Mouse (Mus musculus): ENCODE measurements at regions not wholly inside any gene's neighbourhood (a gene's known extent, or its start where the extent isn't known, plus 50 kb on each side); places are given as distances from the start of the nearest gene placed in this dataset.
A peak's percentile ranks its signal among the peaks of the same experiment; 100 is the strongest.
"Not testable (repeated sequence)": the region's sequence is repeated elsewhere in the genome, so short reads cannot be mapped to it uniquely, and the experiment has no call there.

GRCm38 (mm10) chr3:112384641-112385040 lies 874.0 kb downstream of the Amy2a5 start:
- Histone ChIP-seq H3K27me3 (ENCODE audit: control insufficient read depth, insufficient read depth, low read length) (no peaks in the 10 kb centered on the region), H3K36me3 (ENCODE audit: control insufficient read depth, insufficient read depth, low read length) (no peaks in the 10 kb centered on the region), H3K4me2 (ENCODE audit: low read depth, low read length) (no peak overlapping the region), H3K4me3 (ENCODE audit: low read depth, low read length) (no peak overlapping the region), H3K9me3 (ENCODE audit: control insufficient read depth, low read length) (no peaks in the 10 kb centered on the region), H3K4me1 (ENCODE audit: control insufficient read depth, insufficient read depth, low read length) (no peaks in the 10 kb centered on the region), H3K9ac (replicated peaks; ENCODE audit: low read depth, low read length) (no peak overlapping the region), H3K27ac (ENCODE audit: low read depth, low read length) (no peak overlapping the region)
- ATAC-seq (ENCODE audit: low read depth): no peak
- 84% methylated on average over 2 of the region's 2 CpGs for WGBS

DNA sequence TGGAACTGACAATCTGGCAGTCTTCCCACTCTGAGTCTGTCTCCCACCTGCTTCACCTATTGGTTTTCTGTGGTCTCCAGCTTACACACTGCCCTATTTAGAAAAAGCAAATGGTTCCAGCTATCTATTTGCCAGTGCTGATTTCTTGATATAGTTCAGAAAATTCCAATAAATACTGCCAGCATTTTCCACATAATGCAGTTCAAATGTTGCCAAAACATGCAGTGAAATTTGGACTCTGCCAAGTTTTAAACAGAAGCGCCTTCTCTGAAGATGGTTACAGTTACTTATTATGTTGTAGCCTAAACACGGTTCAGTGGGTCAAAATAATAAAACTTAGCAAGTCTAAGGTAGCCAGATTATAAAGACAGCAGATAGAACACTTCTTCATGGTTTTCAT lies 912.8 kb downstream of the Amy2a5 start:
- Histone ChIP-seq H3K27ac (ENCODE audit: low read depth, low read length) (no peak overlapping the region), H3K4me2 (ENCODE audit: low read depth, low read length) (no peak overlapping the region), H3K9ac (replicated peaks; ENCODE audit: low read depth, low read length) (no peak overlapping the region), H3K27me3 (ENCODE audit: control insufficient read depth, insufficient read depth, low read length) (no peaks in the 10 kb centered on the region), H3K9me3 (ENCODE audit: control insufficient read depth, low read length) (no peaks in the 10 kb centered on the region), H3K4me3 (ENCODE audit: low read depth, low read length) (no peak overlapping the region), H3K36me3 (ENCODE audit: control insufficient read depth, insufficient read depth, low read length) (no peaks in the 10 kb centered on the region), H3K4me1 (ENCODE audit: control insufficient read depth, insufficient read depth, low read length) (no peaks in the 10 kb centered on the region)
- WGBS: 84% methylated on average over 2 of the region's 2 CpGs
- no peak for ATAC-seq (ENCODE audit: low read depth)

- Histone ChIP-seq H3K27me3 (ENCODE audit: control insufficient read depth, insufficient read depth, low read length) (no peaks in the 10 kb centered on the region), H3K27ac (ENCODE audit: low read depth, low read length) (no peak overlapping the region), H3K36me3 (ENCODE audit: control insufficient read depth, insufficient read depth, low read length) (no peaks in the 10 kb centered on the region), H3K9me3 (ENCODE audit: control insufficient read depth, low read length) (no peaks in the 10 kb centered on the region), H3K4me3 (ENCODE audit: low read depth, low read length) (no peak overlapping the region), H3K9ac (replicated peaks; ENCODE audit: low read depth, low read length) (no peak overlapping the region), H3K4me2 (ENCODE audit: low read depth, low read length) (no peak overlapping the region), H3K4me1 (ENCODE audit: control insufficient read depth, insufficient read depth, low read length) (no peaks in the 10 kb centered on the region)
- WGBS: 95% methylated on average over 4 of the region's 4 CpGs
- no peak for ATAC-seq (ENCODE audit: low read depth)
Measured at GRCm38 (mm10) chr3:112331171-112331570, 927.5 kb downstream of the Amy2a5 start.

- WGBS: 20% methylated on average over 2 of the region's 2 CpGs
Measured at GRCm38 (mm10) chr3:112325348-112325747, 933.3 kb downstream of the Amy2a5 start.

DNA sequence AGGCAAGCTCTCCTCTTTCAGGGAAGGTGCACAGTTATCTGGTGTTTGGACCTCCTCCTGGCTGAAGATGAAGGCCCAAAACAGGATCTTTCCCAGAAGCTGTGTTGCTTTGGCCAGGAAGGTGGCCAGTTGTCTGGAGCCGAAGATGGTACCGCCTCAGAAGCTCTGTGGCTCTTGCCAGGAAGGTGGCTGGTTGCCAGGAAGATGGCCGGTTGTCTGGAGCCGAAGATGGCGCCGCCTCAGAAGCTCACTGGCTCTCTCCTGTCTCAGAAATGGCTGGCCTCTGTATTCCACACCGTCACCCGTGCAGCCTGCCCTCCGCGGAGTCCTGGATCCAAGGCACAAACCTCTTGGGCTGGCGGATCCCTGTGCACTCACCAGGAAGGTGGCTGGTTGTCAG lies 937.4 kb downstream of the Amy2a5 start:
- WGBS: 96% methylated on average over 11 of the region's 11 CpGs
- not testable (repeated sequence) for ATAC-seq (ENCODE audit: low read depth); H3K27me3 ChIP-seq (ENCODE audit: control insufficient read depth, insufficient read depth, low read length)

More at GRCm38 (mm10) chr3:112325348-112325747, 933.3 kb downstream of the Amy2a5 start:
- Histone ChIP-seq H3K36me3 (ENCODE audit: control insufficient read depth, insufficient read depth, low read length) (no peaks in the 10 kb centered on the region), H3K27me3 (ENCODE audit: control insufficient read depth, insufficient read depth, low read length) (no peaks in the 10 kb centered on the region), H3K4me2 (ENCODE audit: low read depth, low read length) (no peak overlapping the region), H3K9ac (replicated peaks; ENCODE audit: low read depth, low read length) (no peak overlapping the region), H3K27ac (ENCODE audit: low read depth, low read length) (no peak overlapping the region), H3K4me1 (ENCODE audit: control insufficient read depth, insufficient read depth, low read length) (no peaks in the 10 kb centered on the region), H3K4me3 (ENCODE audit: low read depth, low read length) (no peak overlapping the region), H3K9me3 (ENCODE audit: control insufficient read depth, low read length) (no peaks in the 10 kb centered on the region)
- ATAC-seq (ENCODE audit: low read depth): peak; percentile 86

GRCm38 (mm10) chr3:112278785-112279430 lies 979.7 kb downstream of the Amy2a5 start:
- WGBS: 71% methylated on average over 2 of the region's 2 CpGs
- no peaks in the 10 kb centered on the region for H3K4me1 ChIP-seq (ENCODE audit: control insufficient read depth, insufficient read depth, low read length)
- no peaks in the 10 kb centered on the region for H3K9me3 ChIP-seq (ENCODE audit: control insufficient read depth, low read length)
- no peak overlapping the region for H3K27ac ChIP-seq (ENCODE audit: low read depth, low read length)
- no peaks in the 10 kb centered on the region for H3K27me3 ChIP-seq (ENCODE audit: control insufficient read depth, insufficient read depth, low read length)
- no peaks in the 10 kb centered on the region for H3K36me3 ChIP-seq (ENCODE audit: control insufficient read depth, insufficient read depth, low read length)
- no peak overlapping the region for H3K4me3 ChIP-seq (ENCODE audit: low read depth, low read length)
- no peak overlapping the region for H3K9ac ChIP-seq (replicated peaks; ENCODE audit: low read depth, low read length)
- H3K4me2 ChIP-seq (ENCODE audit: low read depth, low read length): no peak overlapping the region
- no peak for ATAC-seq (ENCODE audit: low read depth)

More for the DNA sequence above, 937.4 kb downstream of the Amy2a5 start:
- H3K9ac ChIP-seq (replicated peaks; ENCODE audit: low read depth, low read length); H3K36me3 ChIP-seq (ENCODE audit: control insufficient read depth, insufficient read depth, low read length); H3K27ac ChIP-seq (ENCODE audit: low read depth, low read length); H3K4me3 ChIP-seq (ENCODE audit: low read depth, low read length); H3K9me3 ChIP-seq (ENCODE audit: control insufficient read depth, low read length); H3K4me2 ChIP-seq (ENCODE audit: low read depth, low read length); H3K4me1 ChIP-seq (ENCODE audit: control insufficient read depth, insufficient read depth, low read length): not testable (repeated sequence)

GRCm38 (mm10) chr3:112261334-112262101 lies 997.1 kb downstream of the Amy2a5 start:
- no peak for ATAC-seq (ENCODE audit: low read depth)
- WGBS: 8% methylated on average over 1 of the region's 1 CpGs
- no peak overlapping the region for H3K9ac ChIP-seq (replicated peaks; ENCODE audit: low read depth, low read length)
- H3K27me3 ChIP-seq (ENCODE audit: control insufficient read depth, insufficient read depth, low read length): no peaks in the 10 kb centered on the region
- H3K4me3 ChIP-seq (ENCODE audit: low read depth, low read length): no peak overlapping the region
- no peak overlapping the region for H3K27ac ChIP-seq (ENCODE audit: low read depth, low read length)
- H3K36me3 ChIP-seq (ENCODE audit: control insufficient read depth, insufficient read depth, low read length): no peaks in the 10 kb centered on the region
- H3K9me3 ChIP-seq (ENCODE audit: control insufficient read depth, low read length): no peaks in the 10 kb centered on the region
- H3K4me1 ChIP-seq (ENCODE audit: control insufficient read depth, insufficient read depth, low read length): no peaks in the 10 kb centered on the region
- H3K4me2 ChIP-seq (ENCODE audit: low read depth, low read length): no peak overlapping the region

DNA sequence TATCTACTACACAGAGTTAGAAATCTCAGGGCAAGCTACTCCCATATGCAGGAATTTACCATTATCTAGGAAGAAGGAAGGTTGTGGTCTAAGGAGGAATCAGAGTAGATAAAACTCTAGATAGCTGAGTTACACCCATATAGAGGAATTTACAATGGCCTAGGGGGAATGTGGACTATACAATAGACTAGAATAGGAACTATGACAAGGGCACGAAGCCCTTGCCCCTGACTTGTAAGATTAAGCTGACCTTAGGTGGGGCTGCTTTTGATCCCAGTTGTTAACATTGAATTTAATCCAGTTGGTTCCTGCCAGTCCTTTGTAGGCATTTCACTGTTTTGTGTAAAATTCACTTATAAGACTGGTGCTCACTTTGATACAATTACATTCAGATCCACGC lies 1015.7 kb downstream of the Amy2a5 start:
- not testable (repeated sequence) for H3K4me1 ChIP-seq (ENCODE audit: control insufficient read depth, insufficient read depth, low read length); H3K27ac ChIP-seq (ENCODE audit: low read depth, low read length); H3K27me3 ChIP-seq (ENCODE audit: control insufficient read depth, insufficient read depth, low read length); H3K4me2 ChIP-seq (ENCODE audit: low read depth, low read length); H3K9ac ChIP-seq (replicated peaks; ENCODE audit: low read depth, low read length); H3K9me3 ChIP-seq (ENCODE audit: control insufficient read depth, low read length); ATAC-seq (ENCODE audit: low read depth); H3K4me3 ChIP-seq (ENCODE audit: low read depth, low read length); H3K36me3 ChIP-seq (ENCODE audit: control insufficient read depth, insufficient read depth, low read length)
- WGBS: 89% methylated on average over 2 of the region's 2 CpGs

GRCm38 (mm10) chr3:112239626-112240120 lies 1019.0 kb downstream of the Amy2a5 start:
- Histone ChIP-seq H3K4me1 (ENCODE audit: control insufficient read depth, insufficient read depth, low read length) (no peaks in the 10 kb centered on the region), H3K4me3 (ENCODE audit: low read depth, low read length) (no peak overlapping the region), H3K27me3 (ENCODE audit: control insufficient read depth, insufficient read depth, low read length) (no peaks in the 10 kb centered on the region), H3K27ac (ENCODE audit: low read depth, low read length) (no peak overlapping the region), H3K9ac (replicated peaks; ENCODE audit: low read depth, low read length) (no peak overlapping the region), H3K9me3 (ENCODE audit: control insufficient read depth, low read length) (no peaks in the 10 kb centered on the region), H3K36me3 (ENCODE audit: control insufficient read depth, insufficient read depth, low read length) (no peaks in the 10 kb centered on the region), H3K4me2 (ENCODE audit: low read depth, low read length) (no peak overlapping the region)
- ATAC-seq (ENCODE audit: low read depth): no peak
- WGBS: 14% methylated on average over 1 of the region's 1 CpGs

Data from neural tube, embryonic 14.5 days (tissue).